Mouse (Mus musculus) MN1 (cell line): ENCODE results near the gene Olfr773.
"Not testable (repeated sequence)": the region's sequence is repeated elsewhere in the genome, so short reads cannot be mapped to it uniquely, and the experiment has no call there.

Source experiments
- DNase-seq: peaks from one replicate; pipeline ENCODE4 v3.0.0-alpha.2; 2016; ENCODE audit warnings: low spot score

Olfr773 gene

GRCm38 (mm10) chr10:129187319-129187718 is at the start of gene Olfr773:
TSS of gene Olfr773 (minus strand) at chr10:129187419.
- DNase-seq = not testable (repeated sequence)

DNA sequence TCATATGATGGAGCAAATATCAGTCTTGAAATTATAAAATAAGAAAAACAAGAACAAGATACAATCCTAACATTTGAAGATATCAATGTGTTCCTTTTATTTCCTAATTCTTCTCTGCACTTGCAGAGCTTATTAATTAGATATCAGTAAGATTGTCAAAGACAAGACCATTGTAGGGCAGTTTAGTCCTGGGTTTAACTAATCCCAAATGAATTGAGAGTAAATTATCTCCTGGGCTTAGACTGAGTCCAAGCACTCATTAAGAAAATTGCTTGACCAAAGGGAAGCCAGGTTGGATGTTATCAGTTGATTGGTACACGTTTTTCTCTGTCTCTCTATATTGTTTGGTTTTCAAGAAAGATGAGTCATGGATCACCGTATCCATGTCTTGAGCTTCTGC is 48.7 kb upstream of the Olfr773 start, which contains the start of gene Olfr774:
Gene Olfr774, plus strand, starts transcription at position 301 of the 400 bp plus-strand sequence.
- DNase-seq = no peak

- no peak for DNase-seq
These were observed 43.5 kb upstream of the Olfr773 start for GRCm38 (mm10) chr10:129230737-129231136.

GRCm38 (mm10) chr10:129177821-129178220 is 9.4 kb downstream of the Olfr773 start, which contains the start of gene Olfr772:
TSS of gene Olfr772 (minus strand) at chr10:129177921.
- not testable (repeated sequence) for DNase-seq

- DNase-seq = no peak
These were observed 22.6 kb downstream of the Olfr773 start, which contains the start of gene Olfr771 for GRCm38 (mm10) chr10:129164651-129165050. TSS of gene Olfr771 (minus strand) at chr10:129164751.

GRCm38 (mm10) chr10:129138898-129139297 is 48.3 kb downstream of the Olfr773 start, which contains the start of gene Olfr770:
TSS of gene Olfr770 (minus strand) at chr10:129138998.
- no peak for DNase-seq
